Mouse (Mus musculus) right cerebral cortex, postnatal 10 days (tissue): ENCODE data around the gene Cul9.
"Not testable (repeated sequence)": the region's sequence is repeated elsewhere in the genome, so short reads cannot be mapped to it uniquely, and the experiment has no call there.

ENCODE experiments used
- DNase-seq, 2 experiments: peaks; one replicate each; pipeline ENCODE4 v3.0.0; 2021; ENCODE audit warnings: low spot score in 2 of 2

Cul9 gene

GRCm38 (mm10) chr17:46503847-46504638 is 42.1 kb downstream of the Cul9 start:
- DNase-seq: no peak

DNA sequence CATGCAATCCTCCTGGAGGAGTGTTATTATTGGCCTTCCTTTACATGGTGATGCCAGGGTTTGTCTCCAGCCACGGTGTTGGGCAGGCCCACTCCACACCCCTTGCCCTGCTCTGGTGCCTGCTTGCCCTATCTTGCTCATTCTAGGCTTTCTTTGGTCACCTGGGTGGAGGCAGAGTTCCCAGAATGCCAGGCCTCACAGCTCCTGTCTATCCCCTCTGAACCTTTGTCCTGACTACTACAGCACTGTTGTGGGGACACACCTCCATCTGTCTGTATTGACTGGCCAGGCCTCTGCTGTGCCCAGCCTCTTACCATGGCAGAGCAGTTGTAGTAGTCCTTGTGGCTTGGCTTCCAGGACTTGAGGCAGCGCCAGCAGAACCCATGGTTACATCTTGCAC is 43.4 kb downstream of the Cul9 start:
- DNase-seq: no peak

DNA sequence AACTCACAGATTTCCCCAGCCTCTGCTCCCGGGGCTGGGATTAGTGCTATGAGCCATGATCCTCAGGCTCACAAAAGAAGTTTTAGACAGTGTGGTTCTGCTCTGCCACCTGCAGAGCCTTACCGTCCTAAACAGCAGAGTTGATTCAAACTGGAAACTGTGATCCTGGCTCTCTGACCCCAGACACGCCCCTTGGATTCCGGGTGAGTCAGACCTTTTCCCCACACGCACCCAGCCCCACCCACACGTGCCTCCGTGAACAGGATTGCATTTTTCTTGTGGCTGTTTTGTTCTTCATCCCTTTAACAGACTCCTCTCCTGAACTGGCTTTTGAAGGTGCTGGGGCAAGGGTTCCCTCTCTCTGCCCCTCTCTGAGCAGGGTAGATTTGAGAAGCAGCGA is 48.2 kb downstream of the Cul9 start:
- no peak for DNase-seq

DNA sequence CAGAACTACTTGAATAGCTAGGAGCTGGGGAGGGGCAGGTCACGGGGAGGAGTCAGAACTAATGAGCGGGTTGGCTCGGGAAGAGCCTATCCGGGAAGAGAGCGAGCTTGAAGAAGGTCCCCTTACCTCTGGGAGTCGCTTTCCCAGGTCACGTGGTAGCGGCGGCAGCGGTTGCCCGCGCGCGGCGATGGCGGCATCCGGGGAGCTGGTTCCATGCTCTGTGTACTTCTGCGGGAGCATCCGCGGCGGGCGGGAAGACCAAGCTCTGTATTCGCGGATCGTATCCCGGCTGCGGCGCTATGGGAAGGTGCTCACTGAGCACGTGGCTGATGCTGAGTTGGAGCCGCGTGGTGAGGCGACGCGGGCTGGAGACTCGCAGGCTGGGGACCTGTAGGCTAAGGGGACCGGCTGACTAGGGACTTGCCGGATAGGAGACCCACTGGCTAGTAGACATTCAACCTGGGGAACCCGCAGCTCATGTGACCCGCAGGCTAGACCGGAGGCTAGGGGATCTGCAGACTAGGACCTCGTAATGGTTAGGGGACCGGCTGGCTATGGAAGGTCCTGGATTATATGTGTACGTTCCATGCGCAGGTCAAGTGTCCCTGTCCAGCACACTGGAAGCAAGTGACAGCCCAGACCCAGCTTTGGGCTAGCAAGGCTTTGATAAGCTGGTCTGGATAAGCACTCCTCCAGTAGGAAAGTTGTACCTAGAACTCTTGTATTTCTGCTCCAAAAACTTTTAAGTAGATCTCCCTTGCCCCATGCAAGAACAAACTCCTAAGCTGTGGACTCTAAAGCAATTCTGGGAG is 49.4 kb downstream of the Cul9 start, which contains the start of gene Dnph1:
TSS of gene Dnph1 (plus strand) at position 89 of the 812 bp plus-strand sequence.
- DNase-seq: peak; percentile 91 to 93

- not testable (repeated sequence) for DNase-seq
Observed at GRCm38 (mm10) chr17:46496081-46496480, 50.1 kb downstream of the Cul9 start.

GRCm38 (mm10) chr17:46495486-46495885 is 50.7 kb downstream of the Cul9 start:
- no peak for DNase-seq

GRCm38 (mm10) chr17:46487431-46487830 is 58.8 kb downstream of the Cul9 start, which contains the start of gene Ttbk1:
Gene Ttbk1 (minus strand): TSS chr17:46487675.
- DNase-seq: peak; percentile 84 to 85

DNA sequence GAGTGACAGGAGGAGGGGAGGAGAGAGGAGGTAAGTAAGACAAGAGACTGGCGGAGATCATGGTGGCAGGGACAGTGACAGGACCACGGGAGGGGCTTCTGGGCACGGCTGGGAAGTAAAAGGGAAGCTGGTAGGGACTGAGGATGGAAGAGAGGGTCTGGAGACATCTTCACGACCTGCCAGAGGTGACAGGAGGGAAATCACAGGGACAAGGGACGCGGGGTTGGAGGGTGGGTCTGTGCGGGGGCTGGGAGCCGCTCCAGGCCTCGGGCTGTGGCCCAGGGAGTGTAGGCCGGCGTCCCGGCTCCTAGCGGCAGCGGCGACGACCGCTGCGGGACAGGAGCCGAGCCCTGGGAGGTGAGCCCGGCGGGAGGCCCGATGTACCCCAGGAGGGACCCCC is 59.2 kb downstream of the Cul9 start:
- peak in 1 of 2 experiments; percentile 42 for DNase-seq

- DNase-seq: no peak
Observed at GRCm38 (mm10) chr17:46484461-46484875, 61.7 kb downstream of the Cul9 start.

DNA sequence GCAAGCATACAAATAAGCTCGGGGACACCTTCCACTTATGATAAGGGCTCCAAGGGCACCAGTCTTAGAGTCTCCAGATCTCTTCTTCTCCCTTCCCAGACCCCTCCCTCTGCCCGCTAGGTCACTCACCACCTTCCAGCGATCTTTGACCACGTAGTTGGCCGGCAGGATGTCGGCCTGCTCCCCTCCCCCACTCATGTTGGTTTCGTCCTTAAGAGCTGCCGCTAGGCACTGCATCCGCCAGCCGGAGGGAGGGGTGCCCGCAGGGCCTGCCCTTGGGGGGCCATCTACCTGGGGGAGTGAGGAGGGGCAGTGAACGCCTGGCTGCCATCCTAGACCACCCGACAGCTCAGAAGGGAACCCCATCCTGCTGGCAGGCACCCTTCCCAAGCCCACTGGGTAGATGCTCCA is 62.2 kb downstream of the Cul9 start:
- DNase-seq: peak in 1 of 2 experiments; percentile 61

DNA sequence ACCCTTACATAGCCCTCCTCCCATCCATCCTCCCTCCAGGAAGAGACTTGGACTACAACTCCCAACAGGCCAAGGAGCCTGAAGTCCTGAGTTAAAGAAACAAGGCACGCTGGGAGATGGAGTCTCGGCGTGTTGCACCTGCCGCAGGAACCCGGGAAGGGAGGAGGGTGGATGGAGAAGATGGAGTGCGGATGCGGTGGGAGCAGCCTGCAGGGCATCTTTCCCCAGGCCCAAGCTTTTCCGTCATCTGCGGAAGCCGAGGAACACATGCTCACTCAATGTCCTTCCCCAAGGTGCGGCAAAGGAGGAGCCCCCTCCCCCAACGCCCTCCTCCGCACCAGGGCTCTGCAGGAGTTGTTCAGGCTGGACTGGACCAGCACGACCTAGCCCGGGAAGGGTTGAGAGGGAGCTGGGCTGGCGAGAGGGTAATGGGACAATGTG is 62.6 kb downstream of the Cul9 start:
- peak; percentile 75 to 80 for DNase-seq

- DNase-seq: no peak
Observed at GRCm38 (mm10) chr17:46477286-46477685, 68.9 kb downstream of the Cul9 start.

GRCm38 (mm10) chr17:46476601-46477000 is 69.6 kb downstream of the Cul9 start:
- no peak for DNase-seq

DNA sequence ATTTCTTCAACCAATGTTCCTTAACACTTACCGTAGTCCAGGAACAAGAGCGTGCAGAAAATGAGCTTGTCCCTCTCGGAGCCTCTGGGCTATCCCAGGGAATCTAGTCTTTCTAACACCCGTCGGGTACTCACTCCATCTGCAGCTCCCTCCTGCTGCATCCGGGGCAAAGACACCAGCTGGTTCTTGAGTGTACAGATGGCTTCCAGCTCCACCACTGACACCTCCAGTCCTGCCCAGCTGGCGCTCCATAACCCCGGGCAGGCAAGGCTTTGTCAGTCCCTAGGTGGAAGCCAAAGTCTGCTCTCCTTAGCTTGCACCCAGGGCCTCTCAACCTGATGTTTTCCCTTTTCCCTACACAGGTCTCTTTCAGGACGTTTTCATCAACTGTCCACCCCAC is 78.4 kb downstream of the Cul9 start:
- no peak for DNase-seq

DNA sequence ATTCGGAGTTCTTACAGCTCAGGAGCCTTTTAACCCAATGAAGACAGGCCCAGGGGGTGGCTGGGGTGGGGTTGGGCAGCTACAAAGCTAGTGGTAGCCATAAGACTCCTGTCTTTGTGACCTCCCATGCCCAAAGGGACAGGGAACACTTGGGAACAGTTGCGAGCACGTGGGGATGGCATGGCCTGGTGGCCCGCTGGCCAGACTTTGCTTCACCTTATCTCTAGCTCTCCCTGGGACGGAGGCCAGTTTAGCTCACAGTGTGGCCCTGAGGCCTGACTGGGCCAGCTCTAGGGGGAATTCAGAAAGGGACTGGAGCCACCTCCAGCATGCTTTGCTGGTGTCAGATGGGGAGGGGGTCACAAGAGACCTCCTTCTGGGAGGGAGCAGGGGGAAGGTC is 84.0 kb downstream of the Cul9 start:
- no peak for DNase-seq

GRCm38 (mm10) chr17:46461347-46461746 is 84.8 kb downstream of the Cul9 start:
- no peak for DNase-seq

DNA sequence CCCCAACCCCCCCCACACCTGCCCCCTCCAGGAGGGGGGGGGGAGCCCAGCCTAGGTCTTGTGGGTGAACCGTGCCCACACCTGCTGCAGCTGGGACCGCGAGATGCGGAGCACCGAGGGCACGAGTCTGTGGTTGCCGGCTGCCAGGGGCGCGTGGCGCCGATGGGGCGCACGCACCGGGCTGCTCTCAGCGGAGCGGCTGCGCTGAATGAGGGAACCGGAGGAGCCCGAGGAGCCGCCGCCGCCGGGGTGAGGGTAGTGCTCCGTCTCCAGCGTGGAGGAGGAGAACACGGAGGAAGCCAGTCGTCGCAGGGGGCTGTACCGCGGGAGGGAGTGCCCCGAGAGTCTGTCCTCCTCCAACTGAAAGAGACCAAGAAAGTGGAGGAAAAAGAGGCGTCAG is 85.5 kb downstream of the Cul9 start:
- DNase-seq: no peak

- no peak for DNase-seq
Observed at GRCm38 (mm10) chr17:46458439-46458838, 87.7 kb downstream of the Cul9 start.

- DNase-seq: no peak
Observed at GRCm38 (mm10) chr17:46457791-46458190, 88.4 kb downstream of the Cul9 start.

DNA sequence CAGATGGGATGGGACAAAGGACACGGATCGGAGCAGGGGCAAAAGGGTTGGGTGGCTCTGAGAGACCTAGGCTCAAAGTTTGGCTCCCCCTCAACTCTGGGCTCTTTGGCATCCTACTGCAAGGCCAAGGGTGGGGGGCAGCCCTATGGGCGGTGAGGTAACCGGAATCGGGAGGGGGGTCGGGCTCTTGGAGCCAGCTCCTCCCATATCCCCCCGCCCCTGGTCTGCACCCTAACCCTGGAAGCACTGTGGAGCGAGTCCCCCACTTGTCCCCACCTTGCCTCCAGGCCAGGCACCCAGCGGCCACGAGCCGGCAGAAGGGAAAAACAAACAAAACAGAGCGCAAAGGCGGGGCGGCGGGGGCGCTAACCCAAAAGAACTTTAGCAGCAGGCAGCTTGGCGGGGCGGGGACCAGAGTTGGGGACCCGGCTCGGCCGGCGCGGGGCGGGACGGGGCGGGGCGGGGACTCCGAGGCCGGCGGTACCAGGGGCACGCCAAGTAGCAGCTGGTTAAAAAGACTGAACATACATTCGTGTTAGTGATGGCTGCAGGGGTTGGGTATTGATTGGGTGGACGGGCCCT is 91.0 kb downstream of the Cul9 start:
- no peak for DNase-seq

DNA sequence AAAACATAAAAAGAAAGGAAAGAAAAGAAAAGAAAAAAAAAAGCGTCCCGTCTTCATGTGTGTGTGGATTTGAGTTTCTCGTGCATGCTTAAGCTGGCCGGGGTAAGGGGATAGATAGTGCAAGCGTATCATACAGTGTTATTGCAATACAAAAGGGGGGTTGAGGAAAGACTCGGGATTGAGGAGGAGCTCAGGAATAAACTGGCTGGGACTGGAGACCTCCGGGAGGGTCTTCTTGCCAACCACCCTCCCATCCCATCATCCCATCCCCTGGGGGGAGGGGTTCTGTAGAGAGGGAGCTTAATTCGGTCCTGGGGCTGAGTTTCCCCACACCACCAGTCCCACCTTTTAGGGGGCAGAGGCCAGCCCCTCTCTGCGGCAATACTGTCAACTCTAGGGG is 91.6 kb downstream of the Cul9 start:
- no peak for DNase-seq

DNA sequence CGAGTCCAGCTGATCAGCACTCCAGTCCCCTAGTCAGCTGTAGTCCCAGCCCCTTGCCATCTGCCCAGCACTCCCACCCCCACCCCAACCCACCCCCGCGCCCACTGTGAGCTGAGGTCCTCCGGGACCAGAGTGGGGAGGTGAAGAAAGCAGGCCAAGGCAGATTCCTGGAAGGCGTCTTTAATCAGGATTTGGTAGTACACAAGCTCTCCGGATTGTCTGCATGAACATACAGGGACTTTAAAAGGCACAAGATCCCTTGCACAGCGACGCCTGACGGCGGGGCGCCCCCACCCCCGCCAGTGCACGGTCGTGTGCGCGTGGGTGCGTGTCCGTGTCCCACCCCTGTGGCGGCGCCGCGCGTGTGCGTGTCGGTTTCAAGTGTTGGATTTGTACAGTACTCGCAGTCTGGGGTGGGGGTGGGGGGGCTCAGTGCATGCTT is 92.2 kb downstream of the Cul9 start:
- DNase-seq: no peak
